ENCODE assay signal across 8 mouse cellular contexts in the genomic region with DNA sequence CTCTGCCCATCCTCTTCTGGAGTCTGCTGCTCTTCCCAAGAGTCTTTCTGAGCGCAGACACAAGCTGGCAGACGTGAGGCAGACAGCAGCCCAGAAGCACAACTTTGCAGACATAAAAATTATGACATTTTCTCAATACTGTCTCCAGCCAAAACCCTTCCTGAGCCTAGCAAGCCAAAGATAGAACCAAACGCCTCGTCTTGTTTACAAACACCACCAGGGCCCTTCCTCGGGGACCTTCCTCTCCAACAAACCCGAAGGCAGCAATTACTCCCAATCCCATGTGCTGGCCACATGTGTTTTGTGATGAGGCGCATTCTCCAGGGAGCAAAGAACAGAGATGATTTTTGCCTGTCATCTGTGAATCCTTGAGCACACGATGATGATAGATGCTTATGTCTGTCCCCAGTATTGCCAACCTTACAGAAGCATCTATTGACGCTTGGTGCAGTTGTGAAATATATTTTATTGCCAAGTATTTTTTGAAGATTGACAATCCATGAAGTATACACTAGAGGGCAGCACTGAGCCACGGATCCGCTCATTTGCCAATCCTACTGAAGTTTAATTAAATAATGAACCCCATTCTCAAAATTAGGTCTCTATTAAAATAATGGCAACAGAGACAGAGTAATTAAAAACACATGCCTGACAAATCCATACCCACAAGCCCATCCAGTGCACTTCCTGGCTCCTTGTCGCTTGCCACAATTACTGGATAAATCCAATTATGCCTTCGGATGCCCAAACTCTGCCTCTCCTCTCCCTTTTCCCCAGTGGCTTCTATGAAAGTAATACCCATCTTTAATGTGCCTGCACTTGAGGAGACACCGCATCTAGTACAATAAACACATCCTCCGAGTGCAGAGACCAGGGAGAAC.
DNase-seq lines count a peak whose midpoint lies in the region; ATAC-seq and TF ChIP-seq lines count a peak whose summit lies in the region.

No protein-coding gene starts in this region.

- H3K4me1 ChIP-seq in E14TG2a.4 (replicated peaks; ENCODE audit: low read depth, low read length), result peaks cover 70% of the 10 kb centered on the region
- peaks cover 24% of the 10 kb centered on the region for H3K4me1 ChIP-seq in embryonic facial prominence, embryonic 15.5 days
- H3K4me1 ChIP-seq in midbrain, embryonic 10.5 days, result peaks cover 53% of the 10 kb centered on the region

- peak overlapping the region; percentile 37 for H3K4me2 ChIP-seq in embryonic facial prominence, embryonic 15.5 days (replicated peaks)

- H3K36me3 ChIP-seq in E14TG2a.4 (ENCODE audit: insufficient read depth, low read length), result peaks cover 11% of the 10 kb centered on the region
- H3K36me3 ChIP-seq in embryonic facial prominence, embryonic 15.5 days, result no peaks in the 10 kb centered on the region
- peaks cover 3% of the 10 kb centered on the region; the same call in 1 of the 2 replicates for H3K36me3 ChIP-seq in midbrain, embryonic 10.5 days

- 0 out of 2 replicates have a peak overlapping the region, but pooled peaks have one; percentile 26 for H3K4me3 ChIP-seq in E14TG2a.4 (replicated peaks; ENCODE audit: low read length)
- H3K4me3 ChIP-seq in embryonic facial prominence, embryonic 15.5 days (replicated peaks), result peak overlapping the region; percentile 10; the same call in 1 of the 2 replicates
- peak overlapping the region; percentile 27 for H3K4me3 ChIP-seq in midbrain, embryonic 10.5 days

- TF ChIP-seq CTCF in E14TG2a.4 (conservative IDR thresholded peaks at IDR 0.05; ENCODE audit: low read length), result peak; percentile 71

- H3K9me3 ChIP-seq in E14TG2a.4 (ENCODE audit: low read length), result no peaks in the 10 kb centered on the region
- H3K9me3 ChIP-seq in embryonic facial prominence, embryonic 15.5 days (replicated peaks), result no peaks in the 10 kb centered on the region
- no peaks in the 10 kb centered on the region; the same call in 1 of the 2 replicates for H3K9me3 ChIP-seq in midbrain, embryonic 10.5 days (replicated peaks)

- DNase-seq in adrenal gland, postnatal 10 days, result peak; percentile 24
- no peak for DNase-seq in adrenal gland, adult 18-20 months (ENCODE audit: low spot score in 2 of 2)
- DNase-seq in midbrain, embryonic 10.5 days (ENCODE audit: low spot score), result no peak
- no peak for DNase-seq in kidney, postnatal 10 days
- no peak for DNase-seq in frontal cortex, postnatal 36 days (ENCODE audit: low spot score in 2 of 2)

- H3K27ac ChIP-seq in embryonic facial prominence, embryonic 15.5 days (replicated peaks), result peak overlapping the region; percentile 6; the same call in 1 of the 2 replicates
- peak overlapping the region; percentile 57 for H3K27ac ChIP-seq in midbrain, embryonic 10.5 days (replicated peaks)

- no peak overlapping the region for H3K9ac ChIP-seq in embryonic facial prominence, embryonic 15.5 days

- 13% methylated on average over 15 of the region's 15 CpGs for WGBS in embryonic facial prominence, embryonic 15.5 days
- 49% methylated on average over 15 of the region's 15 CpGs for WGBS in midbrain, embryonic 10.5 days

- ATAC-seq in embryonic facial prominence, embryonic 15.5 days (ENCODE audit: insufficient number of reproducible peaks, low FRiP score, low TSS enrichment, low read depth), result peak; percentile 30; the same call in 1 of the 2 replicates
- ATAC-seq in inflammation-experienced regulatory T-cells, adult 6 months, result peak; percentile 60

- H3K27me3 ChIP-seq in E14TG2a.4 (ENCODE audit: insufficient read depth, low read length), result no peaks in the 10 kb centered on the region
- peaks cover 6% of the 10 kb centered on the region for H3K27me3 ChIP-seq in embryonic facial prominence, embryonic 15.5 days
- no peaks in the 10 kb centered on the region for H3K27me3 ChIP-seq in midbrain, embryonic 10.5 days (ENCODE audit: low read depth, poor library complexity, severe bottlenecking)
